Mouse (Mus musculus) stomach, postnatal 0 days (tissue): ENCODE data around the gene Smim14.

Experiments
- CTCF ChIP-seq: IDR thresholded peaks from 2 replicates; pipeline ENCODE4 v1.5.1; 2016; ENCODE audit warnings: antibody characterized with exemption, low read depth, mild to moderate bottlenecking, moderate library complexity
- EP300 ChIP-seq: optimal IDR thresholded peaks from 2 replicates; pipeline ENCODE3; 2016; ENCODE audit warnings: antibody characterized with exemption

GRCm38 (mm10) chr5:65561125-65561893, 24.3 kb upstream of the Smim14 start:
- no peak for TF ChIP-seq CTCF
- TF ChIP-seq EP300, result no peak
